In genomic region chr3:133098336-133098735, GRCm38 (mm10) we compare ENCODE assay signal across 13 mouse cellular contexts.
"Had no signal": no experiment of that assay in that cellular context is flagged by ENCODE, and none has a peak within 500 bp of the region (broad histone marks: within the 10 kb centered on the region; RNA-seq: fewer than 3 reads in every experiment).

No protein-coding gene starts in this region.

- H3K4me3 ChIP-seq: intestine, embryonic 15.5 days; layer of hippocampus, adult 2 months; limb, embryonic 12.5 days; midbrain, embryonic 12.5 days; myocyte; stomach, embryonic 15.5 days had no signal

- H3K27me3 ChIP-seq: intestine, embryonic 15.5 days; limb, embryonic 12.5 days; midbrain, embryonic 12.5 days; stomach, embryonic 15.5 days had no signal

- H3K9ac ChIP-seq: intestine, embryonic 15.5 days; limb, embryonic 12.5 days; midbrain, embryonic 12.5 days; stomach, embryonic 15.5 days had no signal

- H3K4me2 ChIP-seq: intestine, embryonic 15.5 days; limb, embryonic 12.5 days; midbrain, embryonic 12.5 days; stomach, embryonic 15.5 days had no signal

- DNase-seq: kidney, adult 18-20 months; kidney, postnatal 10 days; kidney, postnatal 4 days; lung, postnatal 36 days; right cerebral cortex, postnatal 14 days; thymus, adult 2 months; thymus, postnatal 25 days had no signal

- H3K27ac ChIP-seq: intestine, embryonic 15.5 days; layer of hippocampus, adult 2 months; limb, embryonic 12.5 days; midbrain, embryonic 12.5 days; stomach, embryonic 15.5 days had no signal

- H3K9me3 ChIP-seq: intestine, embryonic 15.5 days; limb, embryonic 12.5 days; midbrain, embryonic 12.5 days; stomach, embryonic 15.5 days had no signal
